Mouse (Mus musculus) forebrain, postnatal 0 days (tissue): ENCODE measurements around the gene Fam83g. TPM values are rescaled to one million over a fixed set of nuclear protein-coding genes. Genes with fewer than 3 reads are reported as not detected.

Experiments
- ATAC-seq: fragments of 200-750 bp; cut with Nextera tagmentation; 2 replicates; pipeline ENCODE4 v1.8.0; 2017; ENCODE audit warnings: mild to moderate bottlenecking, moderate library complexity
- DNase-seq: peaks from one replicate; pipeline ENCODE4 v3.0.0-alpha.2; 2015
- H3K27ac ChIP-seq: fragments of 300-500 bp; sonication (generic); 2 replicates; pipeline ENCODE4 v1.5.1; 2014; ENCODE audit warnings: low read depth, mild to moderate bottlenecking, antibody characterized with exemption, low read length, moderate library complexity, mixed read lengths
- H3K27me3 ChIP-seq: fragments of 300-500 bp; sonication (generic); 2 replicates; pipeline ENCODE4 v1.6.1; 2014; ENCODE audit warnings: mild to moderate bottlenecking, low read length, mixed read lengths; ENCODE audit not compliant: insufficient read depth
- H3K36me3 ChIP-seq: fragments of 300-500 bp; sonication (generic); 2 replicates; pipeline ENCODE4 v1.6.1; 2014; ENCODE audit warnings: mild to moderate bottlenecking, moderate library complexity; ENCODE audit not compliant: insufficient read depth
- H3K4me1 ChIP-seq: fragments of 300-500 bp; sonication (generic); 2 replicates; pipeline ENCODE4 v1.6.1; 2014; ENCODE audit warnings: antibody characterized with exemption; ENCODE audit not compliant: insufficient read depth
- H3K4me2 ChIP-seq: fragments of 300-500 bp; sonication (generic); 2 replicates; pipeline ENCODE4 v1.6.1; 2014; ENCODE audit warnings: low read depth, mild to moderate bottlenecking, moderate library complexity
- H3K4me3 ChIP-seq: fragments of 300-500 bp; sonication (generic); 2 replicates; pipeline ENCODE4 v1.5.1; 2014; ENCODE audit warnings: low read depth, low read length, mixed read lengths
- H3K9ac ChIP-seq: fragments of 300-500 bp; sonication (generic); 2 replicates; pipeline ENCODE4 v1.6.1; 2014; ENCODE audit warnings: mild to moderate bottlenecking
- H3K9me3 ChIP-seq: fragments of 300-500 bp; sonication (generic); 2 replicates; pipeline ENCODE4 v1.6.1; 2016; ENCODE audit warnings: low read length
- CTCF ChIP-seq: sonication (generic); IDR thresholded peaks from 2 replicates; pipeline ENCODE4 v1.5.1; 2016; ENCODE audit warnings: antibody characterized with exemption, control low read depth, low read depth
- WGBS: fragments of 180-500 bp; shearing (Covaris S2); extraction: QIAGEN DNeasy Blood & Tissue Kit; methylation state at CpG from one replicate; pipeline ENCODE4 v1.1.7; 2014; 5-methylcytosine and 5-hydroxymethylcytosine counted together
- polyA plus RNA-seq: library from polyadenylated mRNA; unstranded; fragments of >200 nt; fragmentation: Nextera tagmentation; extraction: Ambion mirVana; gene quantifications from 2 replicates; pipeline ENCODE4 v1.2.1, GENCODE M21; 2015
- total RNA-seq: library from RNA; depleted of rRNA; stranded (reverse); fragments of >200 nt; gene quantifications from 2 replicates; pipeline ENCODE4 v1.2.3, GENCODE M21; 2014

Fam83g gene
- total and polyA plus RNA-seq, 2 experiments from 2014 or later: 0.19 to 0.86 TPM

GRCm38 (mm10) chr11:61669492-61670490 lies 14.1 kb upstream of the Fam83g start:
- Histone ChIP-seq H3K36me3 (no peaks in the 10 kb centered on the region), H3K4me3 (no peak overlapping the region), H3K9ac (no peak overlapping the region), H3K27me3 (no peaks in the 10 kb centered on the region), H3K9me3 (no peaks in the 10 kb centered on the region), H3K4me2 (no peak overlapping the region), H3K27ac (no peak overlapping the region), H3K4me1 (no peaks in the 10 kb centered on the region)
- DNase-seq (no peak), ATAC-seq (no peak)
- no peak for TF ChIP-seq CTCF
- 86% methylated on average over 14 of the region's 14 CpGs for WGBS

GRCm38 (mm10) chr11:61671781-61672383 lies 12.0 kb upstream of the Fam83g start:
- Histone ChIP-seq H3K27ac (no peak overlapping the region), H3K9ac (no peak overlapping the region), H3K4me3 (no peak overlapping the region), H3K36me3 (no peaks in the 10 kb centered on the region), H3K9me3 (no peaks in the 10 kb centered on the region), H3K4me2 (no peak overlapping the region), H3K27me3 (no peaks in the 10 kb centered on the region), H3K4me1 (no peaks in the 10 kb centered on the region)
- ATAC-seq (no peak), DNase-seq (no peak)
- 72% methylated on average over 19 of the region's 19 CpGs for WGBS
- TF ChIP-seq CTCF: no peak

GRCm38 (mm10) chr11:61673686-61674085 lies 10.2 kb upstream of the Fam83g start:
- Histone ChIP-seq H3K4me1 (no peaks in the 10 kb centered on the region), H3K9me3 (no peaks in the 10 kb centered on the region), H3K4me3 (no peak overlapping the region), H3K27ac (no peak overlapping the region), H3K4me2 (no peak overlapping the region), H3K9ac (no peak overlapping the region), H3K27me3 (no peaks in the 10 kb centered on the region), H3K36me3 (no peaks in the 10 kb centered on the region)
- WGBS: 39% methylated on average over 8 of the region's 8 CpGs
- no peak for DNase-seq
- no peak for ATAC-seq
- TF ChIP-seq CTCF: peak; percentile 33; the same call in 1 of the 2 replicates

- H3K36me3 ChIP-seq: no peaks in the 10 kb centered on the region
- H3K27me3 ChIP-seq: no peaks in the 10 kb centered on the region
- no peak overlapping the region for H3K27ac ChIP-seq
- peak; percentile 58 for ATAC-seq
- 0 out of 2 replicates have a peak overlapping the region, but pooled peaks have one; percentile 14 for H3K9ac ChIP-seq
- no peaks in the 10 kb centered on the region for H3K9me3 ChIP-seq
- no peak for DNase-seq
- H3K4me3 ChIP-seq: no peak overlapping the region
- H3K4me1 ChIP-seq: no peaks in the 10 kb centered on the region
- no peak for TF ChIP-seq CTCF
- 26% methylated on average over 19 of the region's 19 CpGs for WGBS
- H3K4me2 ChIP-seq: no peak overlapping the region
Measured at GRCm38 (mm10) chr11:61674151-61674838, 9.6 kb upstream of the Fam83g start.

- ATAC-seq: peak; percentile 82
Measured at GRCm38 (mm10) chr11:61674839-61675159, 9.1 kb upstream of the Fam83g start.

GRCm38 (mm10) chr11:61675332-61675731 lies 8.6 kb upstream of the Fam83g start:
- Histone ChIP-seq H3K27ac (no peak overlapping the region), H3K9me3 (no peaks in the 10 kb centered on the region), H3K36me3 (no peaks in the 10 kb centered on the region), H3K4me1 (no peaks in the 10 kb centered on the region), H3K27me3 (no peaks in the 10 kb centered on the region), H3K4me3 (no peak overlapping the region), H3K4me2 (no peak overlapping the region), H3K9ac (no peak overlapping the region)
- no peak for TF ChIP-seq CTCF
- 69% methylated on average over 2 of the region's 2 CpGs for WGBS
- ATAC-seq: no peak
- no peak for DNase-seq

More at GRCm38 (mm10) chr11:61674839-61675159, 9.1 kb upstream of the Fam83g start:
- 4% methylated on average over 8 of the region's 8 CpGs for WGBS
- 0 out of 2 replicates have a peak overlapping the region, but pooled peaks have one; percentile 14 for H3K9ac ChIP-seq
- H3K4me2 ChIP-seq: no peak overlapping the region
- peak; percentile 61 for DNase-seq
- no peaks in the 10 kb centered on the region for H3K9me3 ChIP-seq
- no peak overlapping the region for H3K27ac ChIP-seq
- H3K4me3 ChIP-seq: no peak overlapping the region
- H3K36me3 ChIP-seq: no peaks in the 10 kb centered on the region
- peak; percentile 75 for TF ChIP-seq CTCF
- no peaks in the 10 kb centered on the region for H3K27me3 ChIP-seq
- H3K4me1 ChIP-seq: no peaks in the 10 kb centered on the region
